Mouse (Mus musculus) right cerebral cortex, postnatal 25 days (tissue): ENCODE measurements around the gene Cda.

Source experiments
- DNase-seq: peaks from one replicate; pipeline ENCODE4 v3.0.0; 2022

Cda gene

DNA sequence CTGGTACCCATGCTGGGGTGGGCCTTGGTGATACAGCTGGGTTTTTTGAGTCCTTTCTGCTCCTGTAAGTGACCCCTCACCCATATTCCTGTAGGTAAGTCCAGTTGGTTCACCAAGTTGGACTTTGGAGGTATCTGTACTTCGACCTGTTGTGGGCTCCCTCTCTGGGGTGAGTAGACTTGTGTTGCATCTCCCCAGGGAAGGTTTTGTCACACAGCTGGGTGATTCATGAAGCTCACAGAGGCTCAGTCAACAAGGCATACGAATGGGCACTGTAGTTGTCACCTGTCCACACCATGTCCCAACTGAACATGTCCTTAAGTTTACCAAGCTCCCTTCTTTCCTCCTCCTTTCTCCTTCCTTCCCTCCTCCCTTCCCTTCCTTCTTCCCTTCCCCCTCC lies 1.2 kb downstream of the Cda start:
- DNase-seq: no peak

DNA sequence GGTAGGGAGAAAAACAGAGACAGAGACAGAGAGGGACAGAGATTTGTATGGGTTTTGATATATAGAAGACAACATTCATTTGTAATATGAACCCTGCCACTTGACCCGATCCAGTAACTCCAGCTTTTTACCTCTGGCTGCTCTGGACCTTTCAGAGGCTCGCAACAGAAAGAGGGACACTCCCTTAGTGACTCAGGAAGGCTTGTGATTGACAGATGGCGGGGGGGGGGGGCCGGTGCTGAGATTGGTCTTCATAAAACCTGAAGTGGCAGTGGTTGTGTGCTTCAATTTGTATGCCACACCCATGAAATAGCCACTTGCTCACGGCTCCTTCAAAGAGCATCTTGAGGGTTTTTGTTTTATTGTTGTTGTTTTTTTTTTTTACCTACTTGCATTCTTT lies 4.3 kb downstream of the Cda start:
- DNase-seq: no peak

DNA sequence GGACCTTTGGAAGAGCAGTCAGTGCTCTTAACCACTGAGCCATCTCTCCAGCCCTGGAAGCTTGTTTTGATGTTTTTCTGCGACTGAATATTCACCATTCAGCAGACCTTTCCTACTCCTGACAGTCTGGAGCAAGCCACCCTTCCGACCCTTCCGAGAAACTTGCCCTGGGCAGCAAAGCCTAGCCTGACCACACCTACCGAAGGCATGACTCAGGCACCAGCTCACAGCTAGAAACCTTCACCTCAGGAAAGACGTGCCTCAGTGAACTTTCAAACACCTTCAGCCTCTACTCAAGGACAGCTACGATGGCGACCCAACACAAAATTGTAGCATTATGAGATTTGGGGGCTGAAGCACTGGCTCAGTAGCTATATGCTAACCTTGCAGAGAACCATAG lies 4.9 kb downstream of the Cda start:
- no peak for DNase-seq

DNA sequence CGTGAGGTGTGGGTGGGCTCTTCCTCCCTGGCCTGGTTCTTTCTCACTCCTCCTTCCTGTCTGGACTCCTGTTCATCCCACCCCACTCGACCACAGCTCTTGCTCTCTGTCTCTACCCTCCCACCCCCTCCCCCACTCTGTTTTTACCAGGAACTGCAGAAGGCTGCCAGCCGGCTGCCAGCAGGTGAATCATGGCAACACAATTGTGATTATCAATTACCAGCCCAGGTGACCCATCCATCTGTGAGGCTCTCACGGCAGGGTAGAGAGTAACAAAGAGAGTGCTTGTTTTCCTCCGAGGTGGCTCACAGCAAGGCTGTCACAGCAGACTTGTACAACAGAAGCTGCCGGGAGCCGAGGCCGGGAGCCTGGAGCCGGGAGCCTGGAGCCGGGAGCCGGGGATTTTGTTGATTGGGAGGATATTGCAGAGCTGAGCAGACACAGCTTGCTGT lies 6.4 kb downstream of the Cda start:
- no peak for DNase-seq

DNA sequence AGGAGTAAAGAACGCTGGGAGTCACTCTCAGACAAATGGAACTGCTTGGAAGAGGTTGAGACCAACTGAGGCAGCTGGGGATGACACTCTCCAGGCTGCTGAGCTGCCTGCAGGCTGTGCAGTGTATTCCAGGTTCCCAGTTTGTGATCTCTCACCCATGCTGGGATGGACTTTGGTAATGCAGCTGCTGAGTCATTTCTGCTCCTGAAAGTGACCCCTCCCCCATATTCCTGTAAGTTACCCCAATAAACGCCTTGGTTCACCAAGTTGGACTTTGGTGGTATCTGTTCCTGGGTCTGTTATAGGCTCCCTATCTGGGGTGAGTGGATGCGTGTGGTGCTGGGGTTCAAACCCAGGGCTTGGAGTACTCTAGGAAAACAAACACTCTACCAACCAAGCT lies 9.6 kb downstream of the Cda start:
- DNase-seq: no peak

DNA sequence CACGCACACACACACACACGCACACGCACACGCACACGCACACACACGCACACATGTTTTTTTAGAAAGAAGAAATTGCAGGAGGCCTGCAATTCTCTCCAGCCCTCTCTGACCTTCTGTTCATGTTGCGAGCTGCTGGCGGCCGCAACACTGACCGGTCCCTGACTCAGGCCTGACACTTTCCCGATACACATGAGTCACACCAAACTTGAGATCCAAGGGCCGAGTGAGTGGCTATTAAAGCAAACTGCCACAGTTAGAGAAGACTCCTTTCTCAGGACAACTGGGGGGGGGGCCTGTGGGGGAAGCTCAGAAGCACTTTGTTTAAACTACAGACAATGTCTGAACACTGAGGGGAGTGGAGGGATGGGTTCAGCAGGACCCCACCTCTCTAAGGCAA lies 11.2 kb downstream of the Cda start:
- DNase-seq: no peak

DNA sequence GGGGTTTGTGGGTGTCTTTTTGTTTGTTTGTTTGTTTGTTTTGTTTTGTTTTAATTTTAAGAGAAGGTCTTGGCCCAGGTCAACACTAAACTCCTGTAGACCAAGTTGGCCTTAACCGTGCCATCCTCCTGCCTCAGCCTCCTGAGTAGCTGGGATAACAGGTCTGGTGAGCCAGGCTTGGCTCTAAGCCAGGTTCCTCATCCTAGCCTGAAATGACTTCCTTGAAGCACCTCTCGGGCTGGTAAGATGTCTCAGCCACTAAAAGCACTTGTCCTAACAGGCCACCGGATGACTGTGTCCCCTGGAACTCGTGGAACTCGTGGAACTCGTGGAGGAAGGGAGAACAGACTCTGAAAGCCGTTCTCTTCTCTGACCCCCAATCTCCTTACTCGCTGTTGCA lies 11.7 kb downstream of the Cda start:
- DNase-seq: no peak

DNA sequence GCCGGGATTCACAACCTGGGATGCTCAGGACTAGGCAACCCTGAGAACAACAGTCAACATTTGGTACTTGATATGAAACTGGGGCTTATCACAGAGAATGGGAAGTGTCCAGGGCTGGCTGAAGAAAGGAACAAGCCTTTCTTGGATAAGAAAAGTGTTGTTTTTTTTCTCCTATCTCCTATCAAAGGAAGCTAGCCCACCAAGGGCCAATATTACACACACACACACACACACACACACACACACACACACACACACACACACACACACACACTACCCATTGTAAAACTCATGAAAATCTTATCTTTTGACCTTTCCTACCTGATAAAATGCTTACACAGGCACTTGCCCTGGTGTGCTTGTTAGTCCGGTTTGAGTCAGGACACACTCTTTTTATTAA lies 12.3 kb downstream of the Cda start:
- no peak for DNase-seq

DNA sequence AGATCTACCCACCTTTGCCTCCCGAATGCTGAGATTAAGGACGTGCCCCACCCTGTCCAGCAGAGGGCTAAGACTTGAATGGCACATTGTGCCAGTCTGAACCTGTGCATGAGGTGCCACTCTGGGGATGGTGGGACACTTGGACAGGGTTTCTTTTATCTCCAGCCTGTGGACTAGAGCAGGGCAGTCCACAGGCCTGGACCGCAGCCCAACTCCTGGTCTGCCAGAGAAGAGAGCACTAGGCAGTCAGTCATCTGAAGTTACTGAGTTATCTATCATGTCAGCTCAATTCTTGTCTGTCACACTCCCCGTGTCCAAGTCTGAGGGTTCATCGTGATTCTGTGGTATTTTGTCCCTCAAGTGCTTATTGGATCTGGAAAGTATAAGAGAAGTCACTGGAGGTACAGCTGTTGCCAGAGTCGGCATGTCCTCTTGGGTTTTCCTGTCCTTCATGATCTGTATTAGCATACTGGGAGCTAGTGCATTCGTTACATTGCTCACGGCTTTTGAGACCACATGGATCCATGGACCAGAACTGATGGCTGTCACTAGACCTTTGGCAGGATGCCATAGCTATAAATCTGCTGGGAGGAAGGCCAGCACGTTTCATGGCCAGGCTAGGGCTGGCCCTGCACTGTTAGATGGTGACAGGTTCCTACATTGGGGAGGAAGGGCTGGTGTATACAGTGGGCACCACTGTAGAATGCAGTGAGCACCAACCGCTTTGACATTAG lies 14.2 kb downstream of the Cda start:
- DNase-seq: no peak

DNA sequence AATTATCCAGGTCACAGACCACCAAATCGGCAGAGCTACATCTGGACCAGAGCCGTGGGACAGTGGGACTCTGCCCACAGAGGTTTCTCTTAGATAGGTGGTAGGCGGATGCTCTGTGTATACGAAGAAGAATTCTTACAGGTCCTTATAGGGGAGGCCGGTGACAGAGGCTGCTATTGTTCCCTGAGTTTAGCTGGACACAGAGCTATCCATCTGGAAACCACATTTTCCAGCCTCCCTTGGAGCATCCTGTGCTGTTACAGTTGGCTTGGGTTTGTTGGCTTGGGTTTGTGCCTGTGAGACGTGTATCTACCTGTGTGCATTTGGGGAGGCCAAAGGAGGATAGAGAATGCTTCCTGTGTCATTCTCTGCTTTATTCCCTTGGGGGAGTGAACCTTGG lies 15.1 kb downstream of the Cda start:
- no peak for DNase-seq

DNA sequence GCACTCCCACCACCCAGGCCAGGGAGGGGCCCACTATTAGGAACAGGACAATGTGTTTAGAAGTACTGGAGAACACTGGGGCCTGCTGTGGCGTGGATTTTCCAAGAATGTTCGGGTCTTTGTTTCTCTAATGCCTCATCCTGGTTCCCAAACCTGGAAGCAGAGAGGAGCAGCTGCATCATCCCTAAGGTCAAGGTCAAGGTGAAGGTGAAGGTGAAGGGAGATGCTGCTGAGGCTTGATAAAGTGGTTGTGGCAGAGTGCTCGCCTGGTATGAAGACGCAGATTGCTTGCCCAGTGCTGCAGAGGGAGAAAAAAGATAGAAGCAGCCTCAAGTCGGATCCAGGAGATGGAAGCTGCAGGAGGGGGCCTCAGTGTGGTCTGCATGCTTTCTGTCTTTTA lies 16.0 kb downstream of the Cda start:
- no peak for DNase-seq

DNA sequence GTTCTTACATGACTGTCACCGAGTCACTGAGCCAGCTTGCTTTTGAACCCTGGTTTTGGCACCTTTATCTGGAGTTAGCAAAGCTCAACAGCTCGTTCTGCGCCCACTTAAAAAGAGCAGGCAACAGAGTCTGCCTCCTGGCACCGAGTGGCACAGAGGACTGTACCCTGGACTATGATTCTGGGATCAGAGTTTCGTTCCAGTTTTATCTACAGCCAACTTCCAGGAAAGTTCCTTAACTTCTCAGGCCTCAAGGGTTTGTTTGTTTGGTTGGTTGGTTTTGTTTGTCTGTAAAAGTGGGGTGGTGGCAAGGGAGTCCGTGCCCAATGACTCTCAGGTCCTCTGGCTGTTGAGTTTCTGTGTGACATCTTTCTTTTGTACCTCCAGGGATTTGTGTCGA lies 19.1 kb downstream of the Cda start:
- DNase-seq: no peak

DNA sequence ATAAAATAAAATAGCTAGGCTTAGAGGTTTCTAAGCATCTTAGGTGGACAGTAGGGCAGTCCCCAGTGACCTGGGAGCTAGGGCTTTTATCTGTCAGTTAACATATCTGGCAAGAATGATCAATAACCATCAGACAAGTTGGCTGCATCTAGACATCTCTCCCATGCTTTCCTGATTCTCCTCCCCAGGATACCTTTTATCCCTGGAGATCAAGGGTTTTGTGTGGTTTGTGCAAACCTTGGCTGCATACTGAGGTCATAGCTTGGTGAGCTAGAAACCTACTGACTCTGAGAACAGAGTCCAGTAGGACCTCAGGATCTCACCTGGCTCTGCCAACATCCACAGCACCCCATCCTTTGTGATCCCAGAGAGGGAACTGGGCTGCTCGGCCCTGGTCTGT lies 20.5 kb downstream of the Cda start:
- no peak for DNase-seq

DNA sequence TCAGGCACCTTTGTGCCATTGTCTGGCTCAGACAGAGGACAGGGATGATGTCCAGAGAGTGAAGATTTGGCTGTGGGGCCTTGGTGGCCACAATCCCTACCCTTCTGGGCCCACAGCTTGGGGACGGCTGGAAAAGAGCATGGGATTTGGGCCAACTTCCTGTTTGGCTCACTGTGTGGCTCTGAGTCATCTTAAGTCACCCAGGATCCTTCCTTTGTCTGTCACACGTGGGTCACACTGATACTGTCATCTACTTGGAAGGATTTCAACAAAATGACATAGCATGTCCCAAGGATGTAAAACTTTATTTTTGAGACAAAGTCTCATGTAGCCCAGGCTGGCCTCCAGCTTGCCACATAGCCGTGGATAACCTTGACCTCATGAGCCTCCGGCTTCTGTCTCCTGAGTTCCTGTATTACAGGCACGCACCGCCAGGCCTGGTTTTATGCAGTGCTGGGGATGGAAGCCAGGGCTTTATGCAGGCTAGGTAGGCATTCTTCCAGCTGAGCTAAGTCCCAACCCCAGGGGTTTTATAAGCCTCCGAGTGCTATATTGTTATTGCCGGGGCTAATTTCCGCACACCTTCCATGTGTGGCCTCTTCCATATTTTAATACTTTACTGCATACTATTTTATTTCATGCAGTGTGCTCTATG lies 22.8 kb downstream of the Cda start:
- no peak for DNase-seq

DNA sequence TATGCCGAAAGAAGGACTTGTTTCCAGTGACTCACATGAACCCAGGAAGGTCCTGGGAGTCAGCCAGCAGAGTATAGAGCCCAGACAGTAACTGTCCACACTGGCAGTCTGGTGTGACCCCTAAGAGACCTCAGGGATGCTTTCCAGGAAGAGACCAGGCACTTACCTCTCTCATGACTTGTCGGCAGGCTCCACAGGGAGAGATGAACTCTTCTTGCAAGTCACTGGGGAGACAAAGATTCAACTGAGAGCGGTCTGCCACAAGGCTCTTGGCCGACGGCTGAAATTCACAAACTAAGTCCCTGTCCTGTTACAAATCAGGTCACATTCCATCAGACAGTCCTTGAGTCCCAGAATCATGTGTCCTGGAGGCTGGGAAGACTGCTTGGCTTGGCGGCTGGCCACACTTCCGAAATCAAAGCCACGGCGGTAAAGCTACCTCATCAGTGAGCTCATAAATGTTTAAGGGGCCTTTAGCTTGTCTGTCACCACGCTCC lies 24.4 kb downstream of the Cda start:
- DNase-seq: no peak

DNA sequence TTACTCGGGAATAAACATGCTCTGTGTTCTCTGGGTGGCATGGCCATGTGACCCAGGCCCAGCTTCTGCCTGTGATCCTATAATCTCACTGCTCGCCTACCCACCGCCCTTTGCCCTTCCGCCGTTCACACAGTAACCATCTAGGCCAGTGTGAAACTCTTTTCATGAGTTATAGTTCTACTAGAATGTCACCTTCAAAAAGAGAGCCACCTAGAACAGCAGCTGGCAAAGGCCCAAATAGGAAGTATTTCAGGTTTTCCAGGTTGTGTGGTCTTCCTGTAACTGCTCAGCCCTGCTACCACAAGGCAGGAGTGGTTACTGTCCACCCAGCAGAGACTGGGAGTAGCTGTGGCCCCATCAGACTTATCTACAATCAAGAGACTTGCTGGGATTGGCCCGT lies 25.0 kb downstream of the Cda start:
- no peak for DNase-seq

DNA sequence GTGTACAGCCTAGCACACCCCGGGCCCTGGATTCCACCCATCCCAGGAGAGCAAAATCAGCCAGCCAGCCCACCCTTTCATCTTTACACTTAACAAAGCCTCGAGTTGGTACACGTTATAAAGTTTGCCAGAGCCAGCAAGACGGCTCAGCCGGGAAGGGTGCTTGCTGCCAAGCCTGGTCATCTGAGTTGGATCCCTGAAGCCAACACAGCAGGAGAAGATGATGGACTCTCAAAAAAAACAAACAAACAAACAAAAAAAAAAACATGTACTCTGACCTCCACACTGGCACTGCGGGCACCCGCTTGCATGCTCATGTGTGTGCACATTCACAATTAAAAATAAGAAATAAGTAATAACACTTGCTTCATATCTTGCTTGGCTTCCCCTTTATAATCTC lies 25.7 kb downstream of the Cda start:
- DNase-seq: no peak

DNA sequence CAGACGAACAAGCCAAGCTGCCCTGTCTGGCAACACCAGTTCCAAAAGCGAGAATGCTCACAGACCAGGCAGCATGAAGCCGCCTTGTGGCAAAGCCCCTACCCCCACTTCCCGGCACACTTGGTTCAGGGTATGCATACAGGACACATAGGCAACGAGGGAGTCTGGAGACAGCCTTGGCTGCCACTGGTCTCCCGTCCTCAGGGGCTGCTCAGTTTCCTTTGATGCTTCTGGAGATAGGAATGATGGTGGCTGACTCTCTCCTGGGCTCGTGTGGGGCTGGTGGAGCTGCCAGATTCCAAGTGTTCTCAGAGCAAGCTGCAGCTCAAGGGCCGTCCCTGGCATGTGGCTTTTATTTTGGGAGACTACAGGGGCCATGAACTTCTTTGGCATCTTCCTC lies 26.4 kb downstream of the Cda start:
- DNase-seq: no peak

DNA sequence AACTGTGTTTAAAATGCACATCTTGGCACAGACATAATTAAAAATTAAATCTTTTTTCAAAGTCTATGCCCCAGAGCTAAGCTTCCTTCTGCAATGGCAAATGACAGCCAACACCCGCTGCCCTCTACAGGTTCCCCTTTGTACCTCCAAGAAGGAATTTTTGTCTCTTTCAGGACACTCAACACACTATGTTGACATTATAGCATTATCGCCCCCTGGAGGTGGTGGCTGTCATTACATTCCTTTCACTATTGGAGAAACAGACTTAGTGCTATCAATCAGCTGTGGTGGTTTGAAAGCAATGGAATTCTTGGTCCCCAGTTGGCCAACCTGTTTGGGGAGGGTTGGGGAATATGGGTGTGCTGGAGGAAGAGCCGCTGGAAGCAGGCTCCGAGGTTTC lies 27.8 kb downstream of the Cda start:
- no peak for DNase-seq

DNA sequence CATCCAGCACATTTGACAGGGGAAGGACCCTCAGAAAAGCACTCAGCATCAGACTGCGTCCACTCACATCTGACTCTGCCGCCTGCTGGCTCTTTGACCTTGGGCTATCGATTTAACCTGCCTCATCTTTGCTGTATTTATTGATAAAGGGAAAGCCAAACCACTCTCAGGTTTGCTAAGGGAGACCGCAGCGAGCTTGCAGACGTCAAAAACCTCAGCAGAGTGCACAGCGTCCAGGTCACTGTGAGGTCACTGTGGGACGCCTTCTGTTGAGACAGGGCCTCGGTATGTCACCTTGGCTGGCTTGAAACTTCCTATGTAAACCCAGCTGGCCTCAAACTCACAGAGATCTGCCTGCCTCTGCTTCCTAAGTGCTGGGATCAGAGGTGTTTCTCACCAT lies 30.5 kb downstream of the Cda start:
- no peak for DNase-seq

DNA sequence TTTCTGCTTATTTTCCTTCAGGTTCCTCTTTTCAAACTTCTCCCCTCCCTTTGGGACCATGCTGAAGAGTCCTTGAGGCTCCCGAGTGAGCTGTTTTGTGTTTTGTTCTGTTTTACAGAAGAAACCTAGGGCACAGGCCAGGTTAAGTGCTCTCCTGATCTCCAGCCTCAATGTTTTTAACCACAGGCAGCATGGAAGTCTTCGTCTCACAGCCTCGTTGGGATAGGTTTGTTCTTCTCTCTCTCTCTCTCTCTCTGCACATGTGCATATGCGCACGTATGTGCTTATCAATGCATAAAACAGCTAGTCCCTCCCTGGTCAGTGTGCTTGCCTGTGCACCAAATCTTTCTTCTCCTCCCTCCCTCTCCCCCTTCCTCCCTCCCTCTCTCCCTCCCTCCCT lies 30.9 kb downstream of the Cda start:
- DNase-seq: no peak

DNA sequence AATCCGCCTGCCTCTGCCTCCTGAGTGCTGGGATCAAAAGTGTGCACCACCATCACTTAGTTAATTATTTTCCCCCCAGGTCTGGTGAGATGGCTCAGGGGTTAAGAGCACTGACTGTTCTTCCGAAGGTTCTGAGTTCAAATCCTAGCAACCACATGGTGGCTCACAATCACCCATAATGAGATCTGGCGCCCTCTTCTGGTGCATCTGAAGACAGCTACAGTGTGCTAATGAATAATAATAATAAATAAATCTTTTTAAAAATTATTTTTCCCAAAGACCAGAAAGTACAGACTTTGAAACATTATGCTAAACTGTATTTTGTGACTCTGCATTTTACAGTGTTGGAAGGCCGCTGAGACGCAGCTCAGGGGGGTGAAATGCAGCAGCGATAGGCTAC lies 32.1 kb downstream of the Cda start:
- DNase-seq: no peak

DNA sequence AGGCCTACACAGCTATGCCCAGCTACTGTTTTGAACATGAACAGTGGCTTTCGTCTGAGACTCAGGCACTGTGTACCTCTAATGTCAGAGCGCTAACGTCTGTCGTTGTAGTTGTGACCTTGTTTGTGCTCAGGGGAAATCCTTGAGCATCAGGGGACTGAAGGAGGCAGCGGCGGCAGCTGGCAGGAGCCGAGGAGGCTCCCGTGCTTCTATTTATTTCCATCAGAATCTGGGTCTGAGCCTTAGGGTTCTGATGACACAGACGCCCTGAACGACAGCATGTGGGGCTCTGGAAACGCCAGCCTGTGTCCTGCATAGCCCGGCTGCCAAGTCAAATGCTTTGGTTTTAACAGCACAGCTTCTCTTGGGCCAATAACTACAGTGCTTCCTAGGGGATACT lies 32.8 kb downstream of the Cda start:
- no peak for DNase-seq

DNA sequence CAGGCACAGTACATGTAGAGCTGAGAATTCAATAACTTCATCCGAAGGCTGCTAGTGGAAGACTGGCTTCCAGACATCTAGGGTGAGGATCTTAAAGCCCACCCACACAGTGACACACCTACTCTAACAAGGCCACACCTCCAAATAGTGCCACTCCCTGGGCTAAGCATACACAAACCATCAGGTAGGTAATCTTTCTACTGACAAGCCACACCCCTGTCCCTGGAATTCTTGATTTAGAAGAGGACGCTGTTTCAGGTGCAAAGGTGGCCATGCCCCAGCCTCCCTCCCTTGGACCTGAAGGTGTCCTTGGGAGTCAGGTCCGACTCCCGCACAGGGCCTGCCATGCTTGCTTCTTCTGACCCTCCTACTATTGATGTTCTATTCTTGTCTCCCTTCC lies 34.7 kb downstream of the Cda start:
- DNase-seq: no peak

DNA sequence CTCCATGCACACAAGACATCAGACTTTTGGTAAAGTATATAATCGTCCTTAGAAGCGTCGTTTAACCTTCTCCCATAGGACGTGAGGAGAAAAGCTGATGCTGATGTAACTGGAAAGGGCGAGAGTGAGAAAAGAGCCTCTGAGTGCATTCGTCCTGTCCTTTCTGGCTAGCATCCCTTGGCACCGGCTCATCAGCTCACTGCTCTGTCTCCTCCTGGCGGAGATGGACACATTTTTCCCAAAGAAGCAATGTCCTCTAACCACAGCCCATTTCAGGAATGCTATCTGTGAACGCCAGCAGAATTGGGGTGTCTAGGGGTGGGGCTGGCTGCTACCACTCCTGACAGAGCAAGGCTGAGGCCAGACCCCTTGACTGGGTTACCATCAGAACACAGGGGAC lies 36.1 kb downstream of the Cda start:
- no peak for DNase-seq
